Mouse (Mus musculus): ENCODE data around the gene Prkab1.

Gene Prkab1

GRCm38 (mm10) chr5:115979134-115979696 is 45.1 kb downstream of the Prkab1 start:
- no peak for DNase-seq (ENCODE audit: extremely low read depth, low read depth)

- DNase-seq (ENCODE audit: extremely low read depth, low read depth): no peak
These were observed 46.1 kb downstream of the Prkab1 start for GRCm38 (mm10) chr5:115978255-115978654.

- DNase-seq (ENCODE audit: extremely low read depth, low read depth): no peak
These were observed 46.6 kb downstream of the Prkab1 start for GRCm38 (mm10) chr5:115977757-115978156.

- DNase-seq (ENCODE audit: extremely low read depth, low read depth): no peak
These were observed 47.0 kb downstream of the Prkab1 start for GRCm38 (mm10) chr5:115977266-115977665.

GRCm38 (mm10) chr5:115976446-115976845 is 47.9 kb downstream of the Prkab1 start:
- no peak for DNase-seq (ENCODE audit: extremely low read depth, low read depth)

GRCm38 (mm10) chr5:115975672-115976071 is 48.6 kb downstream of the Prkab1 start:
- DNase-seq (ENCODE audit: extremely low read depth, low read depth): no peak

- DNase-seq (ENCODE audit: extremely low read depth, low read depth): no peak
These were observed 53.1 kb downstream of the Prkab1 start for GRCm38 (mm10) chr5:115971236-115971635.

Measured in MEL-GATA-1-ER (cell line).